Mouse (Mus musculus): ENCODE data around the gene Crlf3.

- TF ChIP-seq POLR2A (IDR thresholded peaks at IDR 0.05; ENCODE audit: insufficient read length, low read depth) (no peak), MYOG (IDR thresholded peaks at IDR 0.05; ENCODE audit: control insufficient read depth in 1 of 3, insufficient read depth in 1 of 3, insufficient read length in 2 of 3, low read depth in 2 of 3) (no peak), MYOD1 (IDR thresholded peaks at IDR 0.05; ENCODE audit: control insufficient read depth in 1 of 3, insufficient read length in 2 of 3, low read depth in 2 of 3) (no peak)
Measured at GRCm38 (mm10) chr11:80046856-80047255, 33.9 kb downstream of the Crlf3 start.
